Mouse (Mus musculus): ENCODE results near the gene Myo1b. TPM values are rescaled to one million over a fixed set of nuclear protein-coding genes. Genes with fewer than 3 reads are reported as not detected.
A peak's percentile ranks its signal among the peaks of the same experiment; 100 is the strongest.

Myo1b gene
- polyA plus RNA-seq, 1 experiment from 2014 or later, result 87.7 TPM

DNA sequence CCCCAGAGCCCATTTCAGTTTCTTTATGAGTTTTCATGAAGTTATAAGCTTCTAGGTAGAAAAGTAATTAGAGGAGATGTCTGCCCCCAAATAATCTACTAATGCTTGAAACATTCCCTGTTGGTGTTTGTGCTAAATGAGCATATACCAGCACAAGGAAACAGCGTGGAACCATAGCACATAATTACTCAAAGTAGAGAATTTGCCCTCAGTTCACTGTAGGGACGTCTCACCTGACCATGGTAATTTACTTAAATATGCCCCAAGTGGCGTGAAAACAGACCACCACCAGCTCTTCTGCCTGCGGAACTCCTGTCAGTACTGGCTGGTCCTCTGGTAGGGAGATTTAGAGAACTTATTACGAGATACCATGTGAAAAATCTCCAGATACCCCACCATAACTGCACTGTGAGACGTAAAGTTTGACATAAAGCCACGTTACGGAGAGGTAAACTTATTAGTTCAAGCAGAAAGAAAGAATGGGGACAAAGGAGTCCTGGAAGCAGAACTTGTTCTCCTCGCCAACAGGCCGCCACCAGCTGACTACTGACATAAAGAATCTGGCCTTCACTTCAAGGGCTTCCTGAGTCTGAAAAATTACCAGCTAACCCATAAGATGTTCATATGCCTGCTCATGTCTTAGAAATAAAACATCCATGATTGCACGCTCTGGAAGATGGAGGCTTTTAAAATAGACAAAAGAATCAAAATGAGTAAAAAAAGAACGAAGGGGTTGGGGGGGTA is 111.4 kb downstream of the Myo1b start:
- H3K4me1 ChIP-seq (ENCODE audit: control insufficient read depth, insufficient read depth, low read length), result no peaks in the 10 kb centered on the region
- H3K9me3 ChIP-seq (ENCODE audit: control insufficient read depth, low read length), result no peaks in the 10 kb centered on the region
- no peak overlapping the region for H3K4me2 ChIP-seq (ENCODE audit: low read depth, low read length)
- no peaks in the 10 kb centered on the region for H3K27me3 ChIP-seq (replicated peaks; ENCODE audit: control insufficient read depth, insufficient read depth, low read length)
- H3K27ac ChIP-seq (replicated peaks; ENCODE audit: low read depth, low read length), result no peak overlapping the region
- 69% methylated on average over 12 of the region's 12 CpGs for WGBS
- H3K9ac ChIP-seq (ENCODE audit: low read depth, low read length), result no peak overlapping the region
- no peak overlapping the region for H3K4me3 ChIP-seq (ENCODE audit: low read depth, low read length)
- ATAC-seq (ENCODE audit: low read depth), result no peak
- H3K36me3 ChIP-seq (ENCODE audit: control insufficient read depth, insufficient read depth, low read length), result peaks cover 18% of the 10 kb centered on the region
- no peak for DNase-seq (ENCODE audit: low spot score)

- peaks cover 44% of the 10 kb centered on the region for H3K36me3 ChIP-seq (ENCODE audit: control insufficient read depth, insufficient read depth, low read length)
- no peak overlapping the region; the same call in 1 of the 2 replicates for H3K27ac ChIP-seq (replicated peaks; ENCODE audit: low read depth, low read length)
- DNase-seq (ENCODE audit: low spot score), result peak; percentile 90
Observed at GRCm38 (mm10) chr1:51798011-51798471, 117.8 kb downstream of the Myo1b start.

DNA sequence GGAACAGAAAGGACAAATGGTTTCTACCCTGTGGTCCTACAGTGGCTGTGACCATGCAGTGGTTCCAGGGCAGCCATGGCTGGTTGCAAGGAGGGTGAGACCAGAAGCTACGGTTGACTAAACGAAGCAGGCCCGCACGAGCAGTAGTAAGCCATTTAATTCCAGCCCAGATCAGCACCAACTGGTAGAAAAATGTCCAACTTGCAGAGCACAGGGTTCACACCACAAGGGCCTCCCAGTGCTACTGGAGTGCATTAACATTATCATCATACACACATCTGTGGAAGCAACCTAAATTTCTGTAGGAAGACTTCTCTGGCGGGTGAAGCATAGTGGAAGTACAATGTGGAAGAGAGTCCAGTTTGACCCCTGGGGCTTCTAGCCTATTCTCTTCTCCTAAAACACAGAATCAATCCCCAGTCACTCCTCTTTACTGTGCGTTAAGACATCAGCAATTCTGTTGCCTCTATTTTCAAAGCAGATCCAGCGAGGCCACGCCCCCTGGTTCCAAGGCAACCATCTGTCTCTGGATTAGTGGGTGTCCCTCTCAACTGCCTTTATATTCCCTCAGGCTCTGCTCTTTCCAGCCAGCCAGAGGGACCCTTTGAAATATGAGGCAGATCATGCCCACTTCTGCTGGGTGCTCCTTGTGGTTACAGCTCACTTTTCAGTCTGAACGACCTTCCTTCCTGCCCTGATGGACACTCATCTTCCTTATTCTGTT is 120.1 kb downstream of the Myo1b start:
- H3K9ac ChIP-seq (ENCODE audit: low read depth, low read length), result no peak overlapping the region
- H3K36me3 ChIP-seq (ENCODE audit: control insufficient read depth, insufficient read depth, low read length), result peaks cover 58% of the 10 kb centered on the region
- H3K4me3 ChIP-seq (ENCODE audit: low read depth, low read length), result no peak overlapping the region
- H3K9me3 ChIP-seq (ENCODE audit: control insufficient read depth, low read length), result no peaks in the 10 kb centered on the region
- H3K4me1 ChIP-seq (ENCODE audit: control insufficient read depth, insufficient read depth, low read length), result peaks cover 5% of the 10 kb centered on the region; the same call in 1 of the 2 replicates
- H3K4me2 ChIP-seq (ENCODE audit: low read depth, low read length), result no peak overlapping the region
- ATAC-seq (ENCODE audit: low read depth) (peak; percentile 68), DNase-seq (ENCODE audit: low spot score) (peak; percentile 53)
- no peaks in the 10 kb centered on the region for H3K27me3 ChIP-seq (replicated peaks; ENCODE audit: control insufficient read depth, insufficient read depth, low read length)
- H3K27ac ChIP-seq (replicated peaks; ENCODE audit: low read depth, low read length), result no peak overlapping the region
- WGBS, result 75% methylated on average over 9 of the region's 9 CpGs

More at GRCm38 (mm10) chr1:51798011-51798471, 117.8 kb downstream of the Myo1b start:
- Histone ChIP-seq H3K27me3 (replicated peaks; ENCODE audit: control insufficient read depth, insufficient read depth, low read length) (no peaks in the 10 kb centered on the region), H3K9ac (ENCODE audit: low read depth, low read length) (no peak overlapping the region), H3K4me2 (ENCODE audit: low read depth, low read length) (no peak overlapping the region), H3K4me3 (ENCODE audit: low read depth, low read length) (no peak overlapping the region), H3K4me1 (ENCODE audit: control insufficient read depth, insufficient read depth, low read length) (peaks cover 5% of the 10 kb centered on the region; the same call in 1 of the 2 replicates), H3K9me3 (ENCODE audit: control insufficient read depth, low read length) (no peaks in the 10 kb centered on the region)
- WGBS, result 57% methylated on average over 7 of the region's 7 CpGs
- peak; percentile 53; the same call in 1 of the 2 replicates for ATAC-seq (ENCODE audit: low read depth)

GRCm38 (mm10) chr1:51789269-51789668 is 126.6 kb downstream of the Myo1b start:
- DNase-seq (ENCODE audit: low spot score), result peak; percentile 75
- no peak overlapping the region for H3K4me3 ChIP-seq (ENCODE audit: low read depth, low read length)
- 18% methylated on average over 6 of the region's 6 CpGs for WGBS
- peak overlapping the region; percentile 7; the same call in 1 of the 2 replicates for H3K4me2 ChIP-seq (ENCODE audit: low read depth, low read length)
- H3K36me3 ChIP-seq (ENCODE audit: control insufficient read depth, insufficient read depth, low read length), result peaks cover 45% of the 10 kb centered on the region
- no peaks in the 10 kb centered on the region for H3K9me3 ChIP-seq (ENCODE audit: control insufficient read depth, low read length)
- no peak overlapping the region for H3K9ac ChIP-seq (ENCODE audit: low read depth, low read length)
- peak; percentile 65; the same call in 1 of the 2 replicates for ATAC-seq (ENCODE audit: low read depth)
- peak overlapping the region; percentile 56 for H3K27ac ChIP-seq (replicated peaks; ENCODE audit: low read depth, low read length)
- H3K4me1 ChIP-seq (ENCODE audit: control insufficient read depth, insufficient read depth, low read length), result peaks cover 7% of the 10 kb centered on the region
- no peaks in the 10 kb centered on the region for H3K27me3 ChIP-seq (replicated peaks; ENCODE audit: control insufficient read depth, insufficient read depth, low read length)

DNA sequence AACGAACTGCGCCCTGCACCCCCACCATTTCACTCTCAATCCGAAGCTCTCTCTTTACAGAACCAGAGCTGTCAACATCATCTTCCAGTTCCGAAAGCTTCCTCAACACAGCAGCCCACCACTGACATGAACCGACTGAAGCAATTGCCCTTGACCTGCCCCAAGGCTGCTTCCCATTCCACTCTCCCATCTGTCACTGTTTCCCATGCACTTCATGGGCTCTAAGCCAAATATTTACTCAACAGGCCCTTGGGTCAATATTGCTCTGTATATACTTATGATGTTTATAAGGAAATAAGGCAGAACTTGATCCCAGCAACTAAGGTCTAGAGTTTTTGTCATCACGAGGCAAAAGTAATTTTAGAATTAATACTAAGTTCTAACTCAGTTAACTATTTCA is 133.8 kb downstream of the Myo1b start:
- ATAC-seq (ENCODE audit: low read depth) (no peak), DNase-seq (ENCODE audit: low spot score) (no peak)
- no peak overlapping the region for H3K4me2 ChIP-seq (ENCODE audit: low read depth, low read length)
- H3K4me3 ChIP-seq (ENCODE audit: low read depth, low read length), result no peak overlapping the region
- H3K36me3 ChIP-seq (ENCODE audit: control insufficient read depth, insufficient read depth, low read length), result peaks cover 44% of the 10 kb centered on the region
- H3K27me3 ChIP-seq (replicated peaks; ENCODE audit: control insufficient read depth, insufficient read depth, low read length), result no peaks in the 10 kb centered on the region
- 55% methylated on average over 6 of the region's 6 CpGs for WGBS
- no peaks in the 10 kb centered on the region for H3K4me1 ChIP-seq (ENCODE audit: control insufficient read depth, insufficient read depth, low read length)
- no peak overlapping the region for H3K9ac ChIP-seq (ENCODE audit: low read depth, low read length)
- H3K9me3 ChIP-seq (ENCODE audit: control insufficient read depth, low read length), result no peaks in the 10 kb centered on the region
- H3K27ac ChIP-seq (replicated peaks; ENCODE audit: low read depth, low read length), result no peak overlapping the region; the same call in none of the 2 replicates

DNA sequence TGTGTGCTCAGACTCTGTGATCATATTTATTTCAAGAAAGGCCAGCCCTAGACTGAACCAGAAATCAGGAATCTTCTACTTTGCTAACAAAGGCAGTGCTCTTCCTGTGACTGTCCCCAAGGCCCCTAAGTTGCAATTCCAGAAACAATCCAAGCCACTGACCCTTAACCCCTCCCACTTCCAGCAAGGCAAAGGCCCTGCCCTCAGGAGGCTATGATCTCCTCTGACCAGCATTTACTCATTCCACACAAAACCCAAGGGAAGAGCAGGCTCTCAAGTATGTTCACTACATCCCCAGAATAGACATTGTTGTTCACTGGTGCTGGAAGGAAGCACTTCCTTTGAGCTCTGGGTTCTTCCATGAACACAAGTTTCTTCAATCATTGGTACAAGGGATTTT is 135.5 kb downstream of the Myo1b start:
- no peaks in the 10 kb centered on the region for H3K27me3 ChIP-seq (replicated peaks; ENCODE audit: control insufficient read depth, insufficient read depth, low read length)
- H3K4me3 ChIP-seq (ENCODE audit: low read depth, low read length), result no peak overlapping the region
- ATAC-seq (ENCODE audit: low read depth), result no peak
- no peaks in the 10 kb centered on the region for H3K4me1 ChIP-seq (ENCODE audit: control insufficient read depth, insufficient read depth, low read length)
- H3K9me3 ChIP-seq (ENCODE audit: control insufficient read depth, low read length), result no peaks in the 10 kb centered on the region
- H3K4me2 ChIP-seq (ENCODE audit: low read depth, low read length), result no peak overlapping the region
- DNase-seq (ENCODE audit: low spot score), result peak; percentile 56
- H3K27ac ChIP-seq (replicated peaks; ENCODE audit: low read depth, low read length), result no peak overlapping the region; the same call in 1 of the 2 replicates
- no peak overlapping the region for H3K9ac ChIP-seq (ENCODE audit: low read depth, low read length)
- peaks cover 55% of the 10 kb centered on the region for H3K36me3 ChIP-seq (ENCODE audit: control insufficient read depth, insufficient read depth, low read length)

GRCm38 (mm10) chr1:51778241-51778640 is 137.6 kb downstream of the Myo1b start:
- Histone ChIP-seq H3K4me1 (ENCODE audit: control insufficient read depth, insufficient read depth, low read length) (no peaks in the 10 kb centered on the region), H3K27me3 (replicated peaks; ENCODE audit: control insufficient read depth, insufficient read depth, low read length) (no peaks in the 10 kb centered on the region), H3K4me3 (ENCODE audit: low read depth, low read length) (no peak overlapping the region), H3K36me3 (ENCODE audit: control insufficient read depth, insufficient read depth, low read length) (peaks cover 75% of the 10 kb centered on the region), H3K4me2 (ENCODE audit: low read depth, low read length) (no peak overlapping the region), H3K27ac (replicated peaks; ENCODE audit: low read depth, low read length) (no peak overlapping the region), H3K9me3 (ENCODE audit: control insufficient read depth, low read length) (no peaks in the 10 kb centered on the region), H3K9ac (ENCODE audit: low read depth, low read length) (no peak overlapping the region)
- WGBS, result 84% methylated on average over 7 of the region's 7 CpGs
- ATAC-seq (ENCODE audit: low read depth) (no peak), DNase-seq (ENCODE audit: low spot score) (no peak)

- Histone ChIP-seq H3K36me3 (ENCODE audit: control insufficient read depth, insufficient read depth, low read length) (peaks cover 81% of the 10 kb centered on the region), H3K4me2 (ENCODE audit: low read depth, low read length) (no peak overlapping the region), H3K9me3 (ENCODE audit: control insufficient read depth, low read length) (no peaks in the 10 kb centered on the region), H3K4me3 (ENCODE audit: low read depth, low read length) (no peak overlapping the region), H3K27me3 (replicated peaks; ENCODE audit: control insufficient read depth, insufficient read depth, low read length) (no peaks in the 10 kb centered on the region), H3K4me1 (ENCODE audit: control insufficient read depth, insufficient read depth, low read length) (no peaks in the 10 kb centered on the region), H3K9ac (ENCODE audit: low read depth, low read length) (no peak overlapping the region), H3K27ac (replicated peaks; ENCODE audit: low read depth, low read length) (no peak overlapping the region)
- WGBS, result 87% methylated on average over 5 of the region's 5 CpGs
- ATAC-seq (ENCODE audit: low read depth) (no peak), DNase-seq (ENCODE audit: low spot score) (no peak)
Observed at GRCm38 (mm10) chr1:51770504-51770871, 145.4 kb downstream of the Myo1b start.
